Mouse (Mus musculus) forebrain, embryonic 13.5 days (tissue): ENCODE data around the gene Gm20388. TPM values are rescaled to one million over a fixed set of nuclear protein-coding genes. Genes with fewer than 3 reads are reported as not detected.

ENCODE experiments used
- ATAC-seq: fragments of 200-750 bp; cut with Nextera tagmentation; 2 replicates; pipeline ENCODE4 v1.8.0; 2017
- H3K27ac ChIP-seq: fragments of 300-500 bp; sonication (generic); 2 replicates; pipeline ENCODE4 v1.5.1; 2015; ENCODE audit warnings: inconsistent platforms, mild to moderate bottlenecking, moderate library complexity
- H3K27me3 ChIP-seq: fragments of 300-500 bp; sonication (generic); 2 replicates; pipeline ENCODE4 v1.6.1; 2015; ENCODE audit warnings: mild to moderate bottlenecking, inconsistent platforms
- H3K36me3 ChIP-seq: fragments of 300-500 bp; sonication (generic); 2 replicates; pipeline ENCODE4 v1.6.1; 2015; ENCODE audit warnings: mild to moderate bottlenecking, inconsistent platforms; ENCODE audit not compliant: poor library complexity, severe bottlenecking
- H3K4me1 ChIP-seq: fragments of 300-500 bp; sonication (generic); 2 replicates; pipeline ENCODE4 v1.6.1; 2015; ENCODE audit warnings: inconsistent platforms
- H3K4me2 ChIP-seq: fragments of 300-500 bp; sonication (generic); 2 replicates; pipeline ENCODE4 v1.6.1; 2015; ENCODE audit warnings: inconsistent platforms, mild to moderate bottlenecking, moderate library complexity
- H3K4me3 ChIP-seq: fragments of 300-500 bp; sonication (generic); 2 replicates; pipeline ENCODE4 v1.5.1; 2015; ENCODE audit warnings: mild to moderate bottlenecking, inconsistent platforms
- H3K9ac ChIP-seq: fragments of 300-500 bp; sonication (generic); 2 replicates; pipeline ENCODE4 v1.6.1; 2015; ENCODE audit warnings: mild to moderate bottlenecking, inconsistent platforms
- H3K9me3 ChIP-seq: fragments of 300-500 bp; sonication (generic); replicated peaks from 2 replicates; pipeline ENCODE4 v1.6.1; 2016; ENCODE audit warnings: inconsistent platforms
- WGBS: fragments of 180-500 bp; shearing (Covaris S2); methylation state at CpG from one replicate; pipeline ENCODE4 v1.1.7; 2015; 5-methylcytosine and 5-hydroxymethylcytosine counted together
- polyA plus RNA-seq: library from polyadenylated mRNA; unstranded; fragments of >200 nt; fragmentation: Nextera tagmentation; extraction: Ambion mirVana; gene quantifications from 2 replicates; pipeline ENCODE4 v1.2.1, GENCODE M21; 2015

Gm20388 gene
- polyA plus RNA-seq, 1 experiment from 2014 or later, result 5.6 TPM

- ATAC-seq, result no peak
- WGBS, result 5% methylated on average over 19 of the region's 20 CpGs
- Histone ChIP-seq H3K4me2 (0 out of 2 replicates have a peak overlapping the region, but pooled peaks have one; percentile 5), H3K36me3 (no peaks in the 10 kb centered on the region), H3K27me3 (peaks cover 25% of the 10 kb centered on the region), H3K9me3 (no peaks in the 10 kb centered on the region), H3K9ac (no peak overlapping the region; the same call in 1 of the 2 replicates), H3K27ac (no peak overlapping the region; the same call in 1 of the 2 replicates), H3K4me3 (no peak overlapping the region), H3K4me1 (peaks cover 14% of the 10 kb centered on the region)
These were observed 1448.7 kb downstream of the Gm20388 start for GRCm38 (mm10) chr8:121359131-121359981.

GRCm38 (mm10) chr8:121360001-121360400 lies 1449.4 kb downstream of the Gm20388 start:
- H3K4me1 ChIP-seq, result peaks cover 14% of the 10 kb centered on the region
- no peaks in the 10 kb centered on the region for H3K9me3 ChIP-seq
- 71% methylated on average over 6 of the region's 6 CpGs for WGBS
- no peak overlapping the region for H3K4me3 ChIP-seq
- H3K27ac ChIP-seq, result no peak overlapping the region
- ATAC-seq, result no peak
- H3K9ac ChIP-seq, result no peak overlapping the region
- H3K36me3 ChIP-seq, result no peaks in the 10 kb centered on the region
- peaks cover 31% of the 10 kb centered on the region for H3K27me3 ChIP-seq
- H3K4me2 ChIP-seq, result no peak overlapping the region

GRCm38 (mm10) chr8:121361166-121361565 lies 1450.5 kb downstream of the Gm20388 start:
- Histone ChIP-seq H3K9me3 (no peaks in the 10 kb centered on the region), H3K36me3 (no peaks in the 10 kb centered on the region), H3K9ac (no peak overlapping the region), H3K4me1 (peaks cover 14% of the 10 kb centered on the region), H3K4me2 (no peak overlapping the region), H3K4me3 (no peak overlapping the region), H3K27me3 (peaks cover 32% of the 10 kb centered on the region), H3K27ac (no peak overlapping the region)
- no peak for ATAC-seq
- WGBS, result 76% methylated on average over 8 of the region's 8 CpGs

GRCm38 (mm10) chr8:121364646-121365045 lies 1454.0 kb downstream of the Gm20388 start:
- WGBS, result 83% methylated on average over 6 of the region's 6 CpGs
- H3K27me3 ChIP-seq, result peaks cover 25% of the 10 kb centered on the region
- no peak overlapping the region for H3K9ac ChIP-seq
- no peak overlapping the region for H3K27ac ChIP-seq
- peaks cover 4% of the 10 kb centered on the region; the same call in 1 of the 2 replicates for H3K4me1 ChIP-seq
- H3K9me3 ChIP-seq, result no peaks in the 10 kb centered on the region
- no peaks in the 10 kb centered on the region for H3K36me3 ChIP-seq
- no peak overlapping the region for H3K4me2 ChIP-seq
- no peak for ATAC-seq
- H3K4me3 ChIP-seq, result no peak overlapping the region

GRCm38 (mm10) chr8:121365150-121365549 lies 1454.5 kb downstream of the Gm20388 start:
- Histone ChIP-seq H3K4me3 (no peak overlapping the region), H3K27me3 (peaks cover 24% of the 10 kb centered on the region), H3K36me3 (no peaks in the 10 kb centered on the region), H3K9me3 (no peaks in the 10 kb centered on the region), H3K4me1 (no peaks in the 10 kb centered on the region), H3K9ac (no peak overlapping the region), H3K4me2 (no peak overlapping the region), H3K27ac (no peak overlapping the region)
- no peak for ATAC-seq
- 80% methylated on average over 3 of the region's 3 CpGs for WGBS

- no peak overlapping the region for H3K4me3 ChIP-seq
- no peak for ATAC-seq
- H3K9me3 ChIP-seq, result no peaks in the 10 kb centered on the region
- whole genome bisulfite sequencing, result 92% methylated on average over 12 of the region's 12 CpGs
- H3K4me1 ChIP-seq, result no peaks in the 10 kb centered on the region
- H3K27me3 ChIP-seq, result 0 out of 2 replicates have a peak, but pooled peaks cover 12% of the 10 kb centered on the region
- no peak overlapping the region for H3K4me2 ChIP-seq
- H3K36me3 ChIP-seq, result no peaks in the 10 kb centered on the region
- H3K27ac ChIP-seq, result no peak overlapping the region
- no peak overlapping the region for H3K9ac ChIP-seq
These were observed 1456.0 kb downstream of the Gm20388 start for GRCm38 (mm10) chr8:121366655-121367054.

GRCm38 (mm10) chr8:121368799-121369198 lies 1458.2 kb downstream of the Gm20388 start:
- WGBS, result 73% methylated on average over 11 of the region's 11 CpGs
- Histone ChIP-seq H3K9me3 (no peaks in the 10 kb centered on the region), H3K4me1 (no peaks in the 10 kb centered on the region), H3K36me3 (no peaks in the 10 kb centered on the region), H3K27me3 (0 out of 2 replicates have a peak, but pooled peaks cover 12% of the 10 kb centered on the region), H3K4me3 (no peak overlapping the region), H3K27ac (no peak overlapping the region), H3K9ac (no peak overlapping the region), H3K4me2 (no peak overlapping the region)
- no peak for ATAC-seq

- H3K36me3 ChIP-seq, result no peaks in the 10 kb centered on the region
- WGBS, result 79% methylated on average over 11 of the region's 11 CpGs
- H3K27ac ChIP-seq, result no peak overlapping the region
- H3K27me3 ChIP-seq, result 0 out of 2 replicates have a peak, but pooled peaks cover 9% of the 10 kb centered on the region
- no peak overlapping the region for H3K9ac ChIP-seq
- no peaks in the 10 kb centered on the region for H3K9me3 ChIP-seq
- ATAC-seq, result no peak
- H3K4me1 ChIP-seq, result no peaks in the 10 kb centered on the region
- no peak overlapping the region for H3K4me3 ChIP-seq
- H3K4me2 ChIP-seq, result no peak overlapping the region
These were observed 1458.7 kb downstream of the Gm20388 start for GRCm38 (mm10) chr8:121369378-121369777.

GRCm38 (mm10) chr8:121371287-121371686 lies 1460.6 kb downstream of the Gm20388 start:
- no peak for ATAC-seq

GRCm38 (mm10) chr8:121371911-121372638 lies 1461.4 kb downstream of the Gm20388 start:
- 80% methylated on average over 25 of the region's 25 CpGs for WGBS
- no peak for ATAC-seq
- Histone ChIP-seq H3K36me3 (no peaks in the 10 kb centered on the region), H3K9ac (no peak overlapping the region), H3K4me3 (no peak overlapping the region), H3K27ac (no peak overlapping the region), H3K4me1 (peaks cover 6% of the 10 kb centered on the region; the same call in 1 of the 2 replicates), H3K27me3 (0 out of 2 replicates have a peak, but pooled peaks cover 9% of the 10 kb centered on the region), H3K4me2 (no peak overlapping the region), H3K9me3 (no peaks in the 10 kb centered on the region)

More at GRCm38 (mm10) chr8:121371287-121371686, 1460.6 kb downstream of the Gm20388 start:
- 69% methylated on average over 9 of the region's 9 CpGs for WGBS
- Histone ChIP-seq H3K4me3 (no peak overlapping the region), H3K27me3 (0 out of 2 replicates have a peak, but pooled peaks cover 8% of the 10 kb centered on the region), H3K9me3 (no peaks in the 10 kb centered on the region), H3K4me2 (no peak overlapping the region), H3K36me3 (no peaks in the 10 kb centered on the region), H3K27ac (no peak overlapping the region), H3K9ac (no peak overlapping the region), H3K4me1 (peaks cover 6% of the 10 kb centered on the region; the same call in 1 of the 2 replicates)

GRCm38 (mm10) chr8:121372639-121372986 lies 1462.0 kb downstream of the Gm20388 start:
- Histone ChIP-seq H3K4me1 (peaks cover 11% of the 10 kb centered on the region), H3K27me3 (0 out of 2 replicates have a peak, but pooled peaks cover 9% of the 10 kb centered on the region), H3K4me3 (no peak overlapping the region), H3K9me3 (no peaks in the 10 kb centered on the region), H3K9ac (no peak overlapping the region), H3K4me2 (no peak overlapping the region), H3K36me3 (no peaks in the 10 kb centered on the region), H3K27ac (no peak overlapping the region)
- ATAC-seq, result no peak
- WGBS, result 64% methylated on average over 10 of the region's 10 CpGs

GRCm38 (mm10) chr8:121374284-121374683 lies 1463.6 kb downstream of the Gm20388 start:
- Histone ChIP-seq H3K9me3 (no peaks in the 10 kb centered on the region), H3K27ac (no peak overlapping the region), H3K36me3 (no peaks in the 10 kb centered on the region), H3K27me3 (0 out of 2 replicates have a peak, but pooled peaks cover 9% of the 10 kb centered on the region), H3K4me2 (no peak overlapping the region), H3K4me3 (no peak overlapping the region), H3K4me1 (peaks cover 21% of the 10 kb centered on the region), H3K9ac (no peak overlapping the region)
- ATAC-seq, result no peak
- WGBS, result 25% methylated on average over 9 of the region's 9 CpGs
